ENCODE assay signal across 7 mouse cellular contexts in genomic region chr13:98427660-98428059, GRCm38 (mm10).
DNase-seq lines count a peak whose midpoint lies in the region; ATAC-seq lines count a peak whose summit lies in the region.
"Not testable (repeated sequence)": the region's sequence is repeated elsewhere in the genome, so short reads cannot be mapped to it uniquely, and the experiment has no call there.

No protein-coding gene starts in this region.

- peak overlapping the region; percentile 47 for H3K4me2 ChIP-seq in forebrain, embryonic 16.5 days (ENCODE audit: low read length)
- H3K4me2 ChIP-seq in hindbrain, embryonic 13.5 days, result peak overlapping the region; percentile 48
- peak overlapping the region; percentile 44 for H3K4me2 ChIP-seq in kidney, embryonic 15.5 days
- H3K4me2 ChIP-seq in limb, embryonic 15.5 days, result peak overlapping the region; percentile 34
- H3K4me2 ChIP-seq in midbrain, embryonic 11.5 days, result peak overlapping the region; percentile 27; the same call in 1 of the 2 replicates

- peak; percentile 79 for ATAC-seq in forebrain, embryonic 16.5 days
- not testable (repeated sequence) for ATAC-seq in hindbrain, embryonic 13.5 days (ENCODE audit: low FRiP score); limb, embryonic 15.5 days (ENCODE audit: insufficient number of reproducible peaks, low FRiP score, low TSS enrichment, low read depth)
- peak; percentile 46; the same call in 1 of the 2 replicates for ATAC-seq in kidney, embryonic 15.5 days (replicated peaks; ENCODE audit: low FRiP score)
- ATAC-seq in midbrain, embryonic 11.5 days (ENCODE audit: low FRiP score), result peak; percentile 67

- peak; percentile 39 for DNase-seq in embryo, embryonic 9.5 days (ENCODE audit: extremely low spot score)
- DNase-seq in midbrain, embryonic 11.5 days (ENCODE audit: low spot score, missing footprints), result not testable (repeated sequence)
- DNase-seq in retina, embryonic 14.5 days (ENCODE audit: low spot score), result peak; percentile 60

- H3K4me3 ChIP-seq in forebrain, embryonic 16.5 days (replicated peaks; ENCODE audit: low read length), result peak overlapping the region; percentile 17
- H3K4me3 ChIP-seq in hindbrain, embryonic 13.5 days, result peak overlapping the region; percentile 23
- not testable (repeated sequence) for H3K4me3 ChIP-seq in kidney, embryonic 15.5 days (replicated peaks); limb, embryonic 15.5 days; midbrain, embryonic 11.5 days (ENCODE audit: low read depth, low read length)

- H3K27ac ChIP-seq in forebrain, embryonic 16.5 days (ENCODE audit: low read length); hindbrain, embryonic 13.5 days; kidney, embryonic 15.5 days; limb, embryonic 15.5 days; midbrain, embryonic 11.5 days (ENCODE audit: low read depth, low read length): not testable (repeated sequence)

- H3K4me1 ChIP-seq in forebrain, embryonic 16.5 days (replicated peaks; ENCODE audit: control insufficient read depth, insufficient read depth, low read length); hindbrain, embryonic 13.5 days (replicated peaks); midbrain, embryonic 11.5 days (ENCODE audit: control insufficient read depth, insufficient read depth, low read length): not testable (repeated sequence)
- H3K4me1 ChIP-seq in kidney, embryonic 15.5 days, result peaks cover 37% of the 10 kb centered on the region
- H3K4me1 ChIP-seq in limb, embryonic 15.5 days, result peaks cover 17% of the 10 kb centered on the region

- 0 out of 2 replicates have a peak, but pooled peaks cover 10% of the 10 kb centered on the region for H3K27me3 ChIP-seq in forebrain, embryonic 16.5 days (replicated peaks; ENCODE audit: control insufficient read depth, insufficient read depth, low read length)
- H3K27me3 ChIP-seq in hindbrain, embryonic 13.5 days, result peaks cover 35% of the 10 kb centered on the region
- peaks cover 73% of the 10 kb centered on the region for H3K27me3 ChIP-seq in kidney, embryonic 15.5 days
- H3K27me3 ChIP-seq in limb, embryonic 15.5 days, result peaks cover 59% of the 10 kb centered on the region
- peaks cover 15% of the 10 kb centered on the region; the same call in 1 of the 2 replicates for H3K27me3 ChIP-seq in midbrain, embryonic 11.5 days (ENCODE audit: control insufficient read depth, insufficient read depth, low read length)

- 10% methylated on average over 16 of the region's 16 CpGs for WGBS in forebrain, embryonic 16.5 days
- WGBS in hindbrain, embryonic 13.5 days, result 11% methylated on average over 16 of the region's 16 CpGs
- 7% methylated on average over 16 of the region's 16 CpGs for WGBS in kidney, embryonic 15.5 days
- 7% methylated on average over 16 of the region's 16 CpGs for WGBS in limb, embryonic 15.5 days
- WGBS in midbrain, embryonic 11.5 days, result 11% methylated on average over 16 of the region's 16 CpGs

- H3K36me3 ChIP-seq in forebrain, embryonic 16.5 days (ENCODE audit: control insufficient read depth, insufficient read depth); hindbrain, embryonic 13.5 days; kidney, embryonic 15.5 days; limb, embryonic 15.5 days; midbrain, embryonic 11.5 days (ENCODE audit: control insufficient read depth, insufficient read depth, low read length): not testable (repeated sequence)

- not testable (repeated sequence) for H3K9ac ChIP-seq in forebrain, embryonic 16.5 days (replicated peaks; ENCODE audit: low read depth, low read length); hindbrain, embryonic 13.5 days; kidney, embryonic 15.5 days; limb, embryonic 15.5 days; midbrain, embryonic 11.5 days (ENCODE audit: low read length)

- not testable (repeated sequence) for H3K9me3 ChIP-seq in forebrain, embryonic 16.5 days (ENCODE audit: control insufficient read depth, low read length); hindbrain, embryonic 13.5 days; kidney, embryonic 15.5 days (replicated peaks); limb, embryonic 15.5 days; midbrain, embryonic 11.5 days (ENCODE audit: control insufficient read depth, low read length)
